Mouse (Mus musculus) embryonic facial prominence, embryonic 11.5 days (tissue): Measurements from ENCODE around the gene Sh2d5. TPM values are rescaled to one million over a fixed set of nuclear protein-coding genes. Genes with fewer than 3 reads are reported as not detected.

Experiments used
- ATAC-seq: fragments of 200-750 bp; cut with Nextera tagmentation; replicated peaks from 2 replicates; pipeline ENCODE4 v1.8.0; 2017; ENCODE audit warnings: low read depth; ENCODE audit not compliant: insufficient number of reproducible peaks, low FRiP score, low TSS enrichment
- DNase-seq: peaks from one replicate; pipeline ENCODE4 v3.0.0-alpha.2; 2015; ENCODE audit warnings: low spot score
- H3K27ac ChIP-seq: fragments of 300-500 bp; sonication (generic); replicated peaks from 2 replicates; pipeline ENCODE4 v1.5.1; 2014; ENCODE audit warnings: mild to moderate bottlenecking, low read depth, low read length, control low read depth
- H3K27me3 ChIP-seq: fragments of 300-500 bp; sonication (generic); 2 replicates; pipeline ENCODE4 v1.6.1; 2014; ENCODE audit warnings: mild to moderate bottlenecking, low read length, moderate library complexity, mixed read lengths; ENCODE audit not compliant: control insufficient read depth, insufficient read depth
- H3K36me3 ChIP-seq: fragments of 300-500 bp; sonication (generic); replicated peaks from 2 replicates; pipeline ENCODE4 v1.6.1; 2014; ENCODE audit warnings: low read depth, mild to moderate bottlenecking, low read length, moderate library complexity, mixed read lengths; ENCODE audit not compliant: control insufficient read depth, insufficient read depth
- H3K4me1 ChIP-seq: fragments of 300-500 bp; sonication (generic); 2 replicates; pipeline ENCODE4 v1.6.1; 2014; ENCODE audit warnings: low read length, mixed read lengths; ENCODE audit not compliant: control insufficient read depth, insufficient read depth
- H3K4me2 ChIP-seq: fragments of 300-500 bp; sonication (generic); 2 replicates; pipeline ENCODE4 v1.6.1; 2014; ENCODE audit warnings: low read depth, mild to moderate bottlenecking, control low read depth, low read length, moderate library complexity
- H3K4me3 ChIP-seq: fragments of 300-500 bp; sonication (generic); 2 replicates; pipeline ENCODE4 v1.5.1; 2014; ENCODE audit warnings: low read depth, low read length, control low read depth
- H3K9ac ChIP-seq: fragments of 300-500 bp; sonication (generic); replicated peaks from 2 replicates; pipeline ENCODE4 v1.6.1; 2014; ENCODE audit warnings: mild to moderate bottlenecking, control low read depth, low read length
- H3K9me3 ChIP-seq: fragments of 300-500 bp; sonication (generic); replicated peaks from 2 replicates; pipeline ENCODE4 v1.6.1; 2016; ENCODE audit warnings: mild to moderate bottlenecking, low read length, inconsistent platforms, mixed read lengths; ENCODE audit not compliant: control insufficient read depth
- WGBS: fragments of 180-500 bp; shearing (Covaris S2); extraction: QIAGEN DNeasy Blood & Tissue Kit; methylation state at CpG from one replicate; pipeline ENCODE4 v1.1.7; 2014; 5-methylcytosine and 5-hydroxymethylcytosine counted together
- polyA plus RNA-seq: library from polyadenylated mRNA; unstranded; fragments of >200 nt; fragmentation: Nextera tagmentation; extraction: Ambion mirVana; gene quantifications from 2 replicates; pipeline ENCODE4 v1.2.1, GENCODE M21; 2014

The Sh2d5 gene
- polyA plus RNA-seq, 1 experiment from 2014 or later: 1.2 TPM

DNA sequence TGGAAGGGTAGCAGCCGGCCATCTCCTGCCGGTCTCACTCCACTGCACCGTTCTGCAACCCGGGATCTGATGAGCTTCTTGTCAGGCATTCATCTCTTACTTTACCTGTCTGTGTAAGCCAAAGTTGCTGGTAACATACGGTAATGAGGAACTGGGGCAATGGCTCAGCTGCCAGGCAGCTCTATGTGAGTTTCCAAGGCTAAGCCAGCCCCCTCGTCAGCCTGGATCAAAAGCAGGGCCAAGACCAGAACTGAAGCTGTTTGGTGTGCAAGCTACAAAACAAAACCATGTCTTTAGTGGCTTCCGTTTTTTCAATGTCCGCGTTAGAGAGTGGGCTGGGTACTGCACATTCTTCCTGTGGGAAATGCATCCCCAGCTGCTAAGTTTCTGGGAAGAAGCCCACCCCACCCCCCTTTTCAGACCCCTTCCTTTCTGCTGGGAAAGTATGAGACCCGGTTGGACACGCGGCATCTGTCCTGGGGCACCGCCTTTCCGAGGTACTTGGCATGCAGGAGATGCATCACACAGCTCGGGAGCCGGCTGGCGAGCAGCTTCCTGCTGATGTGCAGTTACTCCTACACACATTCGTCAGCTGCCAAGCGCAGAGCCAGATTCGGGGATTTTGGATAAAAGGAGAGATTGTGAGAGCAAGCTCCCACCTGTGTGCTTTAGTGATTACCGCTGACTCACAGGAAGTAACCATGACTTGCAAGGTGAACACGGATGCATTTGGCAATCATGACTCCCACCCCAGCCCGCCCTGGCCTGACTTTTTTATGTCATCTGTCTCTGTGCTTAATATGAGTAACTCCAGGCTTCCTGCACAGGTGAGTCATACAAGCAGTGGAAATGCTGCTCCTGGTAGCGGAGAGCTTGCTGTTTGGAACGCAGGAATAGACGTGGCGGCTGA, 3.2 kb upstream of the Sh2d5 start:
- Histone ChIP-seq H3K36me3 (peaks cover 10% of the 10 kb centered on the region), H3K9ac (no peak overlapping the region), H3K4me3 (no peak overlapping the region), H3K9me3 (no peaks in the 10 kb centered on the region), H3K27ac (no peak overlapping the region), H3K4me2 (no peak overlapping the region), H3K4me1 (peaks cover 3% of the 10 kb centered on the region; the same call in 1 of the 2 replicates), H3K27me3 (peaks cover 2% of the 10 kb centered on the region; the same call in 1 of the 2 replicates)
- ATAC-seq (no peak), DNase-seq (no peak)
- WGBS: 72% methylated on average over 27 of the region's 27 CpGs

DNA sequence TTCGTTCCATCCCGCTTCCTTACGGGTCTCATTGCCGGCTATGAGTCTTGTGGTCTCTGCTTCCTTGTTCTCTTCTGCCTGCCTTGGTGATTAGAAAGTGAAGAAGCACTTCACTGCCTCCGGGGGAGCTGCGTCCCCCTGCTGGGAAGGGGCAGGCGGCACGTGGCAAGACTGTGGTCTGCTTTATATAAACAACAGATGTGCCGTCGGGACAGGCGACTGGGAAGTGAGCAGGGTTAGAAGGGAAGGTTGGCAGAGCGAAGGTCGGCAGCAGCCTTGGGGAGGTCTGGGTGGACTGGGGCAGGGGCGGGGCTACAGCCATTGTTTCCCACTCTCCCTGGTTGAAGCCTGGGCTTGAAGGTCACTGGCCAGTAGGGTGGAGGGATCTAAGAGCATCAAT, 1.6 kb downstream of the Sh2d5 start:
- peak overlapping the region; percentile 10 for H3K9ac ChIP-seq
- no peaks in the 10 kb centered on the region; the same call in 1 of the 2 replicates for H3K36me3 ChIP-seq
- peaks cover 7% of the 10 kb centered on the region for H3K27me3 ChIP-seq

DNA sequence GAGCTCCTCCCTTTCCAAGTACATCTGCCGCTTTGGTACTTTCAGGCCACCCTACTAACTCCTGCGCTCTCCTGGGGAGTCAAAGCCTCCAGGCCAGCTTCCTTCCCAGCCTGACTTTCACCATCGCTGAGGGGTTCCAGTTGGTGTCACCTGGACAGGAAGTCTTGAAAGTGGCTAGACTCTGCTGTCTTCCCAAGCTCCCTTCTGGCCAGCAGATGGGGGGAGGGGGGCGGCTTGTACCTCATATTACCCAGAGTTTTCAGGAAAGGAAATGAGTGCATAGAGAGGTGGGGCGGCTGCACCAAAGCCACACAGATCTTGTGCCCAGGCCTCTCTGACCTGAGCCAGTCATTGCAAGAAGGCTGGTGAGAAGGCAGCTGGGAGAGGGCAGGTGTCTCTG, 2.0 kb downstream of the Sh2d5 start:
- WGBS: 10% methylated on average over 5 of the region's 5 CpGs
- Histone ChIP-seq H3K9ac (peak overlapping the region; percentile 32; the same call in 1 of the 2 replicates), H3K27me3 (peaks cover 7% of the 10 kb centered on the region), H3K9me3 (no peaks in the 10 kb centered on the region), H3K27ac (no peak overlapping the region), H3K36me3 (no peaks in the 10 kb centered on the region), H3K4me1 (peaks cover 5% of the 10 kb centered on the region), H3K4me3 (no peak overlapping the region), H3K4me2 (peak overlapping the region; percentile 22)
- DNase-seq: peak; percentile 41
- no peak for ATAC-seq

More for the DNA sequence above, 1.6 kb downstream of the Sh2d5 start:
- WGBS: under 1% methylated on average over 14 of the region's 14 CpGs
- peak overlapping the region; percentile 22 for H3K4me2 ChIP-seq
- DNase-seq: peak; percentile 81
- no peak overlapping the region for H3K27ac ChIP-seq
- peaks cover 5% of the 10 kb centered on the region for H3K4me1 ChIP-seq
- peak overlapping the region; percentile 15; the same call in 1 of the 2 replicates for H3K4me3 ChIP-seq
- no peak for ATAC-seq
- no peaks in the 10 kb centered on the region for H3K9me3 ChIP-seq

DNA sequence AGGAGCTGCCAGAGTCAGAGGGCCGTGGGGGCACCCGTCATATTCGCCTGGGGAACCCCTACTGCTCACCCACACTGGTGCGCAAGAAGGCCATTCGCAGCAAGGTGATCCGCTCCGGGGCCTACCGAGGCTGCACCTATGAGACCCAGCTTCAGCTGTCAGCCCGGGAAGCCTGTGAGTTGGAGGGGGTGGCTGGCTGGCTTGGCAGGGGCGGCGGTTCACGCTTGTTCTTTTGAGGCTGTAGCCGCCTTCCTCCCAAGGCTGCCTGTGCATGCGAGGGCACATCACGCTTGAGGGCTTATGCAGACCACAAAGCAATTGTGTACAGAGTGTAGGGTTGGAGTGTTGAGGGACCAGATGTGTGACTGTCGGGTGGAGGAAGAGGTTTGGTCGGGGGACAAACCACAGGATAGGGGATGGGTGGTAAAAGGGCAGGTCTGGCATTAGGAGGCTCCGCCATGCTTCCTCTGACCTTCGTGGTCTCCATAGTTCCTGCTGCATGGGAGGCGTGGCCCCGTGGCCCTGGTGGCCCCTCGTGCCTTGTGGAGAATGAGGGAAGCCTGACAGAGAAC, 7.0 kb downstream of the Sh2d5 start:
- no peak for ATAC-seq

DNA sequence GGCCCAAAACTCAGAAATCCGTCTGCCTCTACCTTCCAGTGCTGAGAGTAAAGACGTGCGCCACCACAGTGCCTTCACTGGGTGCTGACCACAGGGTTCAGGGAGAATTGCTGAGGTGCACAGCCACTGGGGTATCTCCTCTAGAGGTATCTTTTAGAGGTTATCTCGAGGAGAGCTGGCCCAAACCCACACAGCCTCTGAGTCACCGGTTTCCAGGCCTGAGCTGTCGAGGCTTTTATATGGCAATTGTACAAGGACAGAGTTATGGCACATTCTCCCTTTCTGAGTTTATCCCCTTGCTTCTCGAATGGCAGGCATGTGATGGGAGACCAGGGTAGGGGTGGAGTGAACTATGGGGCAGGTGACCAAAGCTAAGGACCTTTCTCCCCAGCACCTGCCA, 8.5 kb downstream of the Sh2d5 start:
- H3K27me3 ChIP-seq: peaks cover 3% of the 10 kb centered on the region; the same call in 1 of the 2 replicates
- DNase-seq: no peak
- H3K4me1 ChIP-seq: no peaks in the 10 kb centered on the region
- no peak overlapping the region for H3K4me2 ChIP-seq
- 83% methylated on average over 7 of the region's 7 CpGs for WGBS
- H3K36me3 ChIP-seq: no peaks in the 10 kb centered on the region
- H3K4me3 ChIP-seq: no peak overlapping the region
- ATAC-seq: no peak
- H3K9me3 ChIP-seq: no peaks in the 10 kb centered on the region
- H3K27ac ChIP-seq: no peak overlapping the region
- no peak overlapping the region for H3K9ac ChIP-seq

More for the DNA sequence above, 7.0 kb downstream of the Sh2d5 start:
- Histone ChIP-seq H3K27me3 (peaks cover 5% of the 10 kb centered on the region; the same call in 1 of the 2 replicates), H3K9ac (no peak overlapping the region), H3K36me3 (no peaks in the 10 kb centered on the region), H3K9me3 (no peaks in the 10 kb centered on the region), H3K4me3 (no peak overlapping the region), H3K4me2 (no peak overlapping the region), H3K4me1 (peaks cover 3% of the 10 kb centered on the region; the same call in 1 of the 2 replicates), H3K27ac (no peak overlapping the region)
- no peak for DNase-seq
- 83% methylated on average over 22 of the region's 22 CpGs for WGBS

DNA sequence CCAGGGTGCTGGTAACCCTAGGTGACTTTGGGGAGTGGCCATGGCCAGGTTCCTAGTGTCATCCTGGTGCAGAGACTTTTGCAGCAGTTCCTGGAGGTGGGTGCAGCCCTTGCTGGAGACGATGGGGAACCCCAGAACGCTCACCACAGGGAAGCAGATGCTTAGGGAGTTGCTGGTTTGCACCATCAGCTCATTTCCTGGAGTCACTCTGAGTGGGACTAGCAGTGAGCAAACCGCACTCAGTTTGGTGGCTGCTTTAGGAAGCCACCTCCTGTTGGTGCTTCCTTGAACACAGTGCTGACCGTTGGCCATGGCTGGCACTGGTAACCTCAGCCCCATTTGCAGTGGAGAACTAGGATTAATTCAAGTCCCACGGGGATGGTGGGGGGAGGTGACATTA, 9.3 kb downstream of the Sh2d5 start:
- Histone ChIP-seq H3K4me2 (no peak overlapping the region), H3K9ac (no peak overlapping the region), H3K36me3 (no peaks in the 10 kb centered on the region), H3K27me3 (no peaks in the 10 kb centered on the region), H3K9me3 (no peaks in the 10 kb centered on the region), H3K27ac (no peak overlapping the region), H3K4me1 (no peaks in the 10 kb centered on the region), H3K4me3 (no peak overlapping the region)
- DNase-seq: no peak
- ATAC-seq: no peak
- WGBS: 84% methylated on average over 5 of the region's 5 CpGs

DNA sequence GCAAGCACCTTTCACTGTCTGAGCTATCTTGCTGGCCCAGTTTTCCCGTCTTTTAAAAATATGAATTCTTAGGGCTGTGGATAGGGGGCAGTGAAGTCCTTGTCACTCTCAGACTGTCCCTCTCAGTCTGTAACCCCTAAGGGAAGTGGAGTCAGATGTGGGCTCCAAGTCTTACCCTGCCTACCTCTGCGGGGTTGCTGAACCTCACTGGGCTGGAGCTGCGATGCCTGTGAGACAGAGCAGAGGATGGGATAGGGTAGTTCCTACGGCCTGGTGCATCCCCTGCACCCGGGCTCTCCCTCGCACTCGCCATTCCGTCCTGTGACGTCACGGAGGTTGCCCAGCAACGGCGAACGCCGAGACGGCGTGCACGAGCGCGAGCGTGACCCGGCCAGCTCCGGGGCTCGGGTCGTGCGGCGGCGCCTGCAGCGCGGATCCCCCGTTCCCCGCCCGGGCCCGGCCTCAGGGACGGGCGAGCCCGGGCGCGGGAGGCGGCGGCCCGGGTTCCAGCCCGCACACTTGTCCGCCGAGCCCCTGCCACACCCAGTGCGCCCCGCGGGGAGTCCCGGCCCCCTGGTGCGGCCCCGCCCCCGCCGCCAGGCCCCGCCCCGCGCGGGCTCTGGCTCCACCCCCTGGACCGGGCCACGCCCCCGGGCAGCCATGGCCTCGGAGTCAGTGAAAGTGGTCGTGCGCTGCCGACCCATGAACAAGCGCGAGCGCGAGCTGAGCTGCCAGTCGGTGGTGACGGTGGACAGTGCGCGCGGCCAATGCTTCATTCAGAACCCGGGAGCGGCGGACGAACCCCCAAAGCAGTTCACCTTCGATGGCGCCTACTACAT, 11.9 kb downstream of the Sh2d5 start:
- Histone ChIP-seq H3K4me2 (peak overlapping the region; percentile 81), H3K4me3 (peak overlapping the region; percentile 69), H3K27ac (no peak overlapping the region), H3K27me3 (no peaks in the 10 kb centered on the region), H3K9me3 (no peaks in the 10 kb centered on the region), H3K9ac (peak overlapping the region; percentile 29), H3K4me1 (no peaks in the 10 kb centered on the region), H3K36me3 (no peaks in the 10 kb centered on the region)
- ATAC-seq (peak; percentile 82), DNase-seq (peak; percentile 85)
- WGBS: under 1% methylated on average over 62 of the region's 78 CpGs
